Mouse (Mus musculus): ENCODE results near the gene Sec14l5.

GRCm38 (mm10) chr16:5159248-5159647, 12.3 kb downstream of the Sec14l5 start:
- no peak for TF ChIP-seq CTCF (IDR thresholded peaks at IDR 0.05; ENCODE audit: borderline replicate concordance, insufficient read depth, low read depth, low read length)
- TF ChIP-seq POLR2A (IDR thresholded peaks at IDR 0.05; ENCODE audit: borderline replicate concordance, insufficient read depth, low read length): no peak
